Mouse (Mus musculus) liver, embryonic 14.5 days (tissue): Measurements from ENCODE around the gene Usp45. TPM values are rescaled to one million over a fixed set of nuclear protein-coding genes. Genes with fewer than 3 reads are reported as not detected.

Source experiments
- ATAC-seq: fragments of 200-750 bp; cut with Nextera tagmentation; 2 replicates; pipeline ENCODE4 v1.8.0; 2017; ENCODE audit warnings: moderate number of reproducible peaks, mild to moderate bottlenecking, moderate library complexity; ENCODE audit not compliant: insufficient read depth
- DNase-seq, 3 experiments: peaks; one replicate each; pipeline ENCODE4 v3.0.0-alpha.2; 2012 to 2013; ENCODE audit warnings: low read depth in 3 of 3, low spot score in 3 of 3
- H3K27ac ChIP-seq: fragments of 300-500 bp; sonication (generic); 2 replicates; pipeline ENCODE4 v1.5.1; 2014; ENCODE audit warnings: moderate library complexity, mild to moderate bottlenecking, control low read depth, inconsistent platforms
- H3K27me3 ChIP-seq: fragments of 300-500 bp; sonication (generic); 2 replicates; pipeline ENCODE4 v1.6.1; 2014; ENCODE audit warnings: mild to moderate bottlenecking, low read length, moderate library complexity; ENCODE audit not compliant: control insufficient read depth, insufficient read depth
- H3K36me3 ChIP-seq: fragments of 300-500 bp; sonication (generic); replicated peaks from 2 replicates; pipeline ENCODE4 v1.6.1; 2014; ENCODE audit warnings: low read depth; ENCODE audit not compliant: control insufficient read depth, insufficient read depth
- H3K4me1 ChIP-seq, 2 experiments: fragments of 200-500 bp in 1 of 2; fragments of 300-500 bp in 1 of 2; sonication (generic) in 1 of 2; replicated peaks; 2 replicates each; pipeline ENCODE4 v1.6.1; 2012 to 2014; ENCODE audit warnings: antibody characterized with exemption in 1 of 2, inconsistent platforms in 1 of 2, low read length in 1 of 2; ENCODE audit not compliant: control insufficient read depth in 2 of 2, insufficient read depth in 2 of 2
- H3K4me2 ChIP-seq: fragments of 300-500 bp; sonication (generic); 2 replicates; pipeline ENCODE4 v1.6.1; 2014; ENCODE audit warnings: low read depth, mild to moderate bottlenecking, control low read depth, moderate library complexity
- H3K4me3 ChIP-seq, 2 experiments: fragments of 200-500 bp in 1 of 2; fragments of 300-500 bp in 1 of 2; sonication (generic) in 1 of 2; 2 replicates each; pipeline ENCODE4 v1.5.1; 2012 to 2014; ENCODE audit warnings: low read depth in 2 of 2, low read length in 2 of 2, mild to moderate bottlenecking in 2 of 2, control low read depth in 1 of 2, inconsistent platforms in 1 of 2, moderate library complexity in 1 of 2; ENCODE audit not compliant: insufficient read depth in 1 of 2
- H3K9ac ChIP-seq: fragments of 300-500 bp; sonication (generic); replicated peaks from 2 replicates; pipeline ENCODE4 v1.6.1; 2014; ENCODE audit warnings: mild to moderate bottlenecking, control low read depth, moderate library complexity
- H3K9me3 ChIP-seq: fragments of 300-500 bp; sonication (generic); 2 replicates; pipeline ENCODE4 v1.6.1; 2016; ENCODE audit warnings: low read length, mixed read lengths; ENCODE audit not compliant: control insufficient read depth
- CTCF ChIP-seq: IDR thresholded peaks from 2 replicates; pipeline ENCODE4 v1.5.1; 2016; ENCODE audit warnings: antibody characterized with exemption, low read depth, control low read depth
- EP300 ChIP-seq: IDR thresholded peaks from 2 replicates; pipeline ENCODE4 v1.6.1; 2016; ENCODE audit warnings: antibody characterized with exemption, low read depth
- WGBS: fragments of 180-500 bp; shearing (Covaris S2); extraction: QIAGEN DNeasy Blood & Tissue Kit; methylation state at CpG from one replicate; pipeline ENCODE4 v1.1.7; 2014; ENCODE audit not compliant: insufficient replicate concordance; 5-methylcytosine and 5-hydroxymethylcytosine counted together
- polyA plus RNA-seq, 2 experiments: library from polyadenylated mRNA; depleted of rRNA in 1 of 2; stranded (reverse) in 1 of 2; unstranded in 1 of 2; fragments of >200 nt; fragmentation: Nextera tagmentation in 1 of 2; extraction: Ambion mirVana in 1 of 2; gene quantifications; 2 replicates each; pipeline versions ENCODE4 v1.2.1 to v1.2.3; 2012 to 2014

The Usp45 gene
- polyA plus RNA-seq (2012; rRNA removed) = 6.8 and 9.8 TPM in 2 replicates
- polyA plus RNA-seq (2014; fragmentation: Nextera tagmentation; extraction: Ambion mirVana) = 15.1 and 16.3 TPM in 2 replicates

DNA sequence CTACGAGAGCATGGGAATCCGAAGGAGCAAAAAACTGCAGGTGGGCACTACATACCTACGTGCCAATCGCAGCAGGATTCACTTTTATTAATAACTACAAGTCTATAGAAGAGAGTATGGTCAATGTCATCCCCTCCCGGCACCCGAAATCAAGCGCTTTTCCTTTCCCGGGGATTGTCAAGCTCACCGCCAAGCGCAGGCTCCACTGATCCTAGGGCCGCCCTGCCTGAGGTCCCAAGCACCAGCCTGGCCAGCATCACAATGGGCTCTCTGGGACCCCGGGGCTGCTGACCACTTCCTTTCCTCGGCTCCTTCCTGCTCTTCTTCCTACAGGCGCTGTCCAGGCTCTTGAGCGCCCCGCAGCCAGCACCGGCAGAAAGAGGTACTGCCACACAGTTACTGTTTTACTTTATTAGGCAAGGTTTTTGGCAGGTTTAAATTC is at the start of gene Usp45, which contains the start of gene Tstd3:
TSS of gene Usp45 (plus strand) at position 294 of the 442 bp plus-strand sequence.
TSS of gene Tstd3 (minus strand) at position 350 of the 442 bp plus-strand sequence.
- H3K27ac ChIP-seq = peak within 1 kb of the TSS; percentile 53
- ATAC-seq (peak; percentile 89), DNase-seq (peak in 2 of 3 experiments; percentile 65 to 70)

GRCm38 (mm10) chr4:21722752-21723334 is 44.1 kb upstream of the Usp45 start:
- 41% methylated on average over 7 of the region's 7 CpGs for WGBS

More for the DNA sequence above, at the start of gene Usp45, which contains the start of gene Tstd3:
- Histone ChIP-seq H3K9me3 (no peaks in the 10 kb centered on the region), H3K4me1 (peaks cover 3 to 6% of the 10 kb centered on the region in 2 experiments; a peak in 2 of 4 replicates), H3K27me3 (no peaks in the 10 kb centered on the region), H3K4me3 (peak within 1 kb of the TSS; percentile 80 to 90), H3K36me3 (no peaks in the 10 kb centered on the region), H3K4me2 (peak within 1 kb of the TSS; percentile 78), H3K9ac (peak within 1 kb of the TSS; percentile 93)
- WGBS = 1% methylated on average over 17 of the region's 17 CpGs
- peak; percentile 98 for TF ChIP-seq CTCF
- TF ChIP-seq EP300 = no peak

GRCm38 (mm10) chr4:21726912-21727614 is 39.9 kb upstream of the Usp45 start:
- Histone ChIP-seq H3K4me1 (peaks cover 0 to 4% of the 10 kb centered on the region in 2 experiments), H3K9me3 (no peaks in the 10 kb centered on the region), H3K27me3 (no peaks in the 10 kb centered on the region), H3K4me2 (peak overlapping the region; percentile 91), H3K36me3 (no peaks in the 10 kb centered on the region), H3K9ac (peak overlapping the region; percentile 89), H3K27ac (peak overlapping the region; percentile 80), H3K4me3 (peak overlapping the region; percentile 73 to 78)
- peak; percentile 53; the same call in 1 of the 2 replicates for ATAC-seq
- WGBS = under 1% methylated on average over 22 of the region's 22 CpGs
- peak; percentile 62 to 74 (median 64) for DNase-seq
- TF ChIP-seq EP300 = no peak; the same call in 1 of the 2 replicates
- peak; percentile 79 for TF ChIP-seq CTCF

More at GRCm38 (mm10) chr4:21722752-21723334, 44.1 kb upstream of the Usp45 start:
- H3K36me3 ChIP-seq = no peaks in the 10 kb centered on the region
- no peaks in the 10 kb centered on the region for H3K9me3 ChIP-seq
- no peaks in the 10 kb centered on the region; a peak in 1 of 4 replicates for H3K4me1 ChIP-seq
- no peak overlapping the region for H3K9ac ChIP-seq
- DNase-seq (no peak), ATAC-seq (no peak)
- H3K27me3 ChIP-seq = no peaks in the 10 kb centered on the region
- no peak overlapping the region for H3K4me3 ChIP-seq
- no peak overlapping the region for H3K4me2 ChIP-seq
- no peak overlapping the region for H3K27ac ChIP-seq
- TF ChIP-seq EP300 = no peak
- TF ChIP-seq CTCF = no peak

DNA sequence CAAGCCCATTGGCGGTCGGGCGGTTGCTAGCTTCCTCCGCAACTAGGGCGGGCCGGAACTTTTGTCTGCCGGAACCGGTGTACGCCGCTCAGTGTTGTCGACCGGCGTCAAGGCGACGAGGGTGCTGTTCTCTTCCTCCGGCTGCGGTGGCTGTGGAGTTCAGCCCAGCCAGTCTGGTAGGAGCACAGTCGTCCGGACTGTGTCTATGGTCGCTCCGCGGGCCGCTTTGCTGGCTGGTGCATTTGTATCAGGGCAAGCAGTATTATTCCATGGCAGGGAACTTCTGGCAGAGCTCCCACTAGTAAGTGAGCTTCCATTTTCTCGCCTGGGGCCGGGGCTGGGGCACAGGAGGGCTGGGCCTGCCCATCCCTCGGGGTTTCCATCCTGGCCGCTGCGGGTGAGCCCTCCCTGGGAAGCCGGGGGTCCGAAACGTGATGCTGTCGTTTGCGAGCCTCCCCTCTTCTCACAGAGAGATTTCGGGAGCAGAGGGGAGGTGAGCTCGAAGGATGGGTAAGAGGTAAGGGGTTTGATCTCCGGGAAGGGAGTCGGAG is 39.3 kb upstream of the Usp45 start, which contains the start of gene Ccnc:
TSS of gene Ccnc (plus strand) at position 87 of the 551 bp plus-strand sequence.
- Histone ChIP-seq H3K4me1 (peaks cover 0 to 4% of the 10 kb centered on the region in 2 experiments), H3K27me3 (no peaks in the 10 kb centered on the region), H3K4me2 (peak within 1 kb of the TSS; percentile 91), H3K36me3 (peaks cover under 1% of the 10 kb centered on the region; the same call in 1 of the 2 replicates), H3K9me3 (no peaks in the 10 kb centered on the region), H3K9ac (peak within 1 kb of the TSS; percentile 89), H3K27ac (peak within 1 kb of the TSS; percentile 80), H3K4me3 (peak within 1 kb of the TSS; percentile 73 to 78)
- TF ChIP-seq EP300 (peak; percentile 17; the same call in 1 of the 2 replicates), CTCF (no peak)
- ATAC-seq (peak; percentile 99), DNase-seq (peak; percentile 85 to 89 (median 86))
- under 1% methylated on average over 37 of the region's 37 CpGs for WGBS
